Mouse (Mus musculus) cerebellum, adult 8-10 months (tissue): ENCODE measurements around the gene Gabrb1.

Source experiments
- DNase-seq: peaks from one replicate; pipeline ENCODE4 v3.0.0; 2022

Gene Gabrb1

DNA sequence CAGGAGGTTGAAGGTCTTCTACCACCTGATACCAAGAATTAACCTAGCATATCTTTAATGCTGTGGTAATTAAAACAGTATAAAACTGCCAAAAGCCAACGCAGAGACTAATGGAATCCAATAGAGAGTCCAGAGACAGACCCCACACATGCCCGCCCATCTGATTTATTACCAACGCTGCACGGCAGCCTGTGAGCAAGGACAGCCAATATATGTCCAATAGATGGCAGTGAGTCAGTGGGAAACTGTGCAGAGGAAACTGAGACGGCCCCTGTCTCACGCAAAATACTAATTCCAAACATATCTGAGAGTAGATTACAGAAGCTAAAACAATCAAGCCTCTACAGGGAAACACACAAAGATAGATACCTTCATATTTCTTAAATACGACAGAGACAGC, 506.5 kb downstream of the Gabrb1 start:
- DNase-seq, result no peak

DNA sequence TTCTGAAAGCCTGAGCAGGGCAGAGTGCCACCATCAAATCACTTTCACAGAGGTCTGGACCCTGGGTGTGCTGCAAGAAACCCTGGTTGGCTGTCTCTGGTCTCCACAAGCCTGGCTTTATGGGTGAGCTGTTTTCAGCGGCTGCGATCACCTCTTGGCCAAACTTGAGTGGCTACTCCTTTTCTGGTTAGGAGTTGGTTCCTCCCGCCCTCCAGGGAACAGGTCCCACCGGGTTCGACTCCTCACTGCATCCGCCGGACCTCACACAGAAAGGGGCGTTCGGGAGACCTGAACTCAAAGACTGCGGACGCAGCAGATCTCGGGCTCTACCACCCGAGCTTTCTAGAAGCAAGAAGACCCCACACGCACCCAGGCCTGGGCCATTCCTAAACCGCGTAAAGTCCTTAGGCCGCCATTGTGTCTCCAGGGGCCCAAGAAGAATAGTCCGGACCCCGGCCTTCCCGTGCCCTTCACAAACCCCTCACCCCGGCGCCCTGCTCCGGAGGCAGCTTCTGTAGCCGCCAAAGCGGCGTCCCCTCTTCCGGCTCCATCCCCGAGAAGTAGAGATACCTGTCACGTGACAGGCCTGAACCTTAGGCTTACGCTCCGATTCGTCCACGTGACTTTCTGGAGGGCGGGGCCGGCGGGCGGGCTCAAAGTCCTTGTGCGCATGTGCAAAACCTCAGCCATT, 509.8 kb downstream of the Gabrb1 start, which contains the start of gene Commd8:
Gene Commd8 (minus strand): TSS at position 596 of the 691 bp plus-strand sequence.
- DNase-seq, result peak; percentile 91

DNA sequence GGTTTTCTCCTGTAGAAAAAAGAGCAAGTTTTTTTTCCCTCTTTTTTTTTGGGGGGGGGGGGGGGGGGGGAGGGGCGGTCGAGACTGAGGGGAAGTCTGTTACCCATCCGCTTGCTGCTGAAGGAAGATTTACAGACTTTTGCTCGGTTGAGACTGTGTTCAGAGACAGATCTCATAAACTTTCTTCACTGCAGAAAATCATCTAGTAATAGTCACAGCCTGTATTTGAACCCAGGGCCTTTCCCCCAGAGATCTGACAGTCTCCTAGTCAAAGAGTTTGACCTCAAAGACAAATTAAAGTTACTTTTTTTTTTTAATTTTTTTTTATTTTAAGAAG, 510.3 kb downstream of the Gabrb1 start:
- no peak for DNase-seq

DNA sequence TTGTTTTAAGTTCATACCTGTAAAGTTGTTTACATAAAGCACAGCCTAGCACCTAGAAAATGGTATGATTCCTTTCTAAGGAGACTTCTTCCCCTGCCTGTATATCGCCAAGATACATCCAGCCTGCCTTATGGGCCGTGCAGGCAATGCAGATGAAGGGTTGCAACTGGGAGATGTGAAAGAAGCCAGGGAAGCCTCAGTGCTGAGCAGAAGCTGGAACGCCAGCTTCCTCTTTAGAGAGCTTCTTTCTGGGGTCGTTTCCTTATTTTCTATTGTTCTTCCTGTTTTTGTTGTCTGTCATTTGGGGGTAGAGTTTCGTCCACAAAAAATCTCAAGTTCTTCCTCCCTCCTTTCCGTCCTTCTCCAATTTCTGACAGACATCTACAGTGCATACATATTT, 512.2 kb downstream of the Gabrb1 start:
- no peak for DNase-seq

DNA sequence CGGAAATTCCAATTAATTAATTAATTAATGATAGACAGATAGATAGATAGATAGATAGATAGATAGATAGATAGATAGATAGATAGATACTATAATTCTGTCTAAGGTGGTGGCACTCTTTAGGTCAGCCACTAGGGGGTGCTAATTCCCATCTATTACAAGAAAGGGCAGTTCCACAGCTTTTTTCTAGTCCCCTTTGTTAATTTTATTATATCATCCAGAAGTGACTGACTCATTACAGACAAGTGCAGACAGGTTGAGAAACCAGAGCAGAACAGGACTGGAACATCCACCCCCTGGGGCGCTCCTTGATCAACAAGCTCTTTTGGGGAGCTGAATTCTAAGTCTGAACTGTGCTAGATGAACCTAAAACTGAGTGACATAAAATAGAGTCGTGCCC, 514.8 kb downstream of the Gabrb1 start:
- DNase-seq, result peak; percentile 12

DNA sequence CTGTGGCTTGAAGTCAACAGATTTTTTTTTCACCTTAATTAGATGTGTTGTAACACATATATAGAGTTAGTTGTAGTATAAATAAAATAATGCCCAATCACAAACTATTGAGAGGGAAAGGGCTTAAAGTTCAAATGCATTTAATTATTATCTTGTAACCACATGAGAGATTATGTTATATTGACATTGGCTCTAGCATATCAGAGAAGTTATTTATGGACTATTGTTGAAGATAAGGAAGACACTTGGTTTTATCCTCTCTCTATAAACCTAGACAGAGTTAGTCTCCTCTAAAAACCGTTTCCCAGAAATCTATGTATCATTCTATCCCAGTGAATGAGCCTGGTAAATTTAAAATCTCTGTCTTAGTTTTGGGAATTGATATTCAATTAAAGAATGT, 515.6 kb downstream of the Gabrb1 start:
- no peak for DNase-seq

DNA sequence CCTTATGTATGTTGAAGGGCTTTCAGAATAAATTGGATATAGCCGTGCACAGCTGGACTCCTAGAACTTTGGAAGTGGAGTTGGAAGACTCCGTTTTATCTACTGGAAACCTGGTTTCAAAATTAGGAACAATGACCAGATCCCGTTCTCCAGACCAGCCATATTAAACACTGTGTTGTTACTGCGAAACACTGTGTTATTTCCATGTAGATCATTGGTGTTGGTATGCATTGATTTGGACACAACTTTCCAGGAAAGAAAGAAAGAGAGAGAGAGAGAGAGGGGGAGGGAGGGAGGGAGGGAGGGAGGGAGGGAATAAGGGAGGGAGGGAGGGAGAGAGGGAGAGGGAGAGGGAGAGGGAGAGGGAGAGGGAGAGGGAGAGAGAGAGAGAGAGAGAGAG, 517.1 kb downstream of the Gabrb1 start:
- DNase-seq, result no peak

DNA sequence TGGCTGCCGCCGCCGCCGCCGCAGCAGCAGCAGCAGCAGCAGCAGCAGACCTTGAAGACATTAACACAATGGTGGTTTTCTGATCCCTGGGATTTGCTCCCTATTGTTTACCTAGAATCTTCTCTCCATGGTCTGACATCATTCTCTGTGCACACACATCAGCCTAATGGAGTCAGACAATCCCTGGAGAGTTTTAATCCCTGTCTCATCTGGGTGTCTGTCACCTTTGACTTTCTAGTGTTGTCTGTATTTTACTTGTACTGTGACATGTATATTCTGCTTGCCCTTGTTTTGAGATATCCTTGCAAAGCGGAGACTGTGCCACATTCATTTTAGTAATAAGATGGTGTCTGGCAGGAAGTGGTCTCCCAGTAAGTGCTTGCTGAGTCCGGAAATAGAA, 517.6 kb downstream of the Gabrb1 start:
- DNase-seq, result no peak

DNA sequence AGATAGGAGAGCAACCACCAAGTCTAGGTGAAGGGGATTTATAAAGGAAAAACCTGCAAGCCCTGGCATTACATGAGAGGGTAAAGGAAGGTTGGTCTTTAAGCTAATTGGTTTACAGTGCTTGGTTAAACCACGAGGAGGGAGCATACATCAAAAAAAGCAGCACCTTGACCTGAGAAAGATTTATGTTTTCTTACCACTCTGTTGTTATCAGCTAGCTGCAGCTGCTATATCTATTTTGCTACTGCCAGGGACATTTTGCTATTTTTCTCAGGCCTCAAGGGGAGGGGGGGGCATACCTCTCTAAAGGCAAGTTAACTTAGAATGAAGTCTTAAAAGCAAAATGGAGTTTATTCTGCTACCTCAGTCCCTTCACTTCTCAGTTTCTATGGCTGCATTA, 523.3 kb downstream of the Gabrb1 start:
- no peak for DNase-seq

DNA sequence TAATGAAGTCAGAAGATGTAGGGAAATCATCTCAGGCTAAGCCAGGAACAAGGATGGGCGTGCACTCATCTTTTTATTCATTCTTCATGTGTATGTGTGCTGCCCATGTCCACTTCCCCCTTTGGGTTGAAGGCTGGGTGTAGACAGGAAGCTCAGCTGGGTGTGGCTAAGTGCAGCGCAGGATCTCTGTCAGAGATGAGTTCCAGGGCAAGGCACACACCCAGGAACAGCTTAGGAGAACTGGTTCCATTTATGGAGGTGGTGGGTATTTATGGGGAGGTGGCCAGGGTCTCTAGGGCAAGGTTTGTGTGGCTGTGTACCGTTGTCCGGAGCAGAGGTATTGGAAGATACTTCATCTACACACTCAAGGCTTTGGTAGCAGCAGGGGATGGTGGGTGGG, 524.9 kb downstream of the Gabrb1 start:
- DNase-seq, result no peak

DNA sequence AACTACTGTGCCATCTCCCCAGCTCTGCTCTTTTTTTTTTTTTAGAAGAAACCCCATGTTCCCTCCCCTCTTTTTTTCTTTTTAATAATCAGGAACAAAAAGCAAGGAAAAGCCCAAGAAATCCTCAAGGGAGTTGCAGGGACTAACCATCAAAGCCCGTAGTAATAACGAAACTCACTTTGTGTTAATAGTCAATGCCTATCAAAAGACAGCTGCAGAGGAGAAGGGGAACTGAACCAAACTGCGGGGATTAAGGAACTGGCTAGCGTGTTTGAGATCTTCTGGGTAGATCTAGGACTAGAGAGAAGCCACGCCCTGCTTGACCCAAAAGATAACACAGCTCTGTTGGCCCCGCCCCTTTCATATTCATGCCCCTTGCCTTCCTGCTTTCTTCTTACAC, 526.0 kb downstream of the Gabrb1 start:
- DNase-seq, result no peak

DNA sequence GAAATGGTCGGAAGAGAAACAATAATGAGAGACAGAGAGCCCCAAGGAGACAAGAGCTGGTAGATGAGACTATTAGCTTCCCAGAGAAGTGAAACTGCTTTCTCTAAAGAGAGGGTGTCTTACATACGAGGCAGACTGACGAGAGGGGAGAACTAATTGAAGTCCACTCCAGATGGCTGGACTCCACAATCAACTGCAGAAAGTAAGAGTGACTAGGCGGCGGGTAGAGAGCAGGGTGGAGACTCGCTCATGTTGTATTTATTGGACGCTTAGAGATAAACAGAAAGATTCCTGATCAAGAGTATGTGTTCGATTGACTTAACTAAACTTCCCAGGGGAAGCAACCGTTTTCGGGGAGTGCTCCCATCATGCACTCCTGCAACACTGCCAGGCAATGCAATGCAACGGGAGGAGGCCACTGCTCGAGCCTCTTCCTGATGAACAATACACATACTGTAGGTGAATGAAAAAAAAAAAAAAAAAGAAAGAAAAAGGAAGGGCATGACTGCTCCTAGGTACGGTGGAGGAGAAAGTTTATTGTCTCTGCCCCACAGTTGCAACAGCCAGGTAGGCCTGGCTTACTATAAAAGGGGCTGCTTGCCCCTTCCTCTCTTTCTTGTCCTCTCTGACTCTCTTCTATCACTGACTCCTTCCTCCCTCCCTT, 526.7 kb downstream of the Gabrb1 start:
- DNase-seq, result no peak

DNA sequence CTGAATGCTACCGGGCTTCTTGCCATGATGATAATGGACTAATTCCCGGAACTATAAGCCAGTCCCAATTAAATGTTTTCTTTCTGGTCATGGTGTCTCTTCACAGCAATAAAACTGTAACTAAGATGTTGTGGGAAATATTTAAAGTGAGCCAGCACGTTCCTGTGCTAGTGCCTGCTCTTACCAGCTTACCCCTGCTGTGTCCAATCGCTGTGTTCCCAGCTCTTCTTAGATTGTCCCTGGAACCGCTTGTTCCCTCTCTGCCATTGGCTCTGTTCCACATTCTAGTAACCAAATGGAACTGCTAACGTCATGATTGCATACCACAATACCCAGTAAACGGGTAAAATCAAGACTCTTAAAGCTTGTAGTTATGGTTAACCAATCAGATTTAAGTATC, 533.2 kb downstream of the Gabrb1 start:
- no peak for DNase-seq

DNA sequence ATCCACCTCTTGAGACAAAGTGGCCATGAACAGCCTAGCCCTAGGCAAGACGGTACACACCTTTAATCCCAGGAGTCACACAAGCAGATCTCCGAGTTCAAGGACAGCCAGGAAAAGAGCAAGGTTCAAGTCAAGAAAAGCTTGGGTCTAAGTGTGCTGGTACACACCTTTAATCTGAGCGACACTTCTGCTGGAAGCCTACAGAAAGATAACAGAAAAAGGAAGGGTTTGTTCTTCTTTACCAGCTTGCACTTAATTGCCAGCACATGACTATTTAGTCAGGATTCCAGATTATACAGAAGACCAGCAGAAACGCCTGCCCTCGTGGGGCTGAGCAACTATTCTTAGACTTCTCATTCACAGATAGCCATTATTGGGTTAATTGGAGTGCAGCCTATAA, 534.0 kb downstream of the Gabrb1 start:
- DNase-seq, result no peak

DNA sequence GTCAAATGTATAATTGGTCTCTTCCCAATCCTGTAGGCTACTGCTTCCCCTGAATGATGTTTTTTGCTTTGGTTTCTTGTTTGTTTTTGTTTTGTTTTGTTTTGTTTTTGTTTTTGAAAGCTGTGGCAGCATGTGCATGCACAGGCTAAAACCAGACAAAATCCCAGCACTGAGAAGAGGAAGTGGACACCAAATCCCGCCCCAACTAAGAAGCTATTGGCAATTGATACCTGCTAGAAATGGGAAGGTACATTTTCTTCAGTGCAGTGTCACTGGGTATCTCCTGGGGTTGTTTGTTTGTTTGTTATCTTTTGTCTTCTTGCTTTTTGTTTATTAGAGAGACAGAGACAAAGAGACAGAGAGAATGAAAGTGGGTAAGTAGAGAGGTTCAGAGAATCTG, 537.5 kb downstream of the Gabrb1 start:
- no peak for DNase-seq
